Mouse (Mus musculus) gastrocnemius, postnatal 10 days (tissue): ENCODE data around the gene Gsg1. TPM values are rescaled to one million over a fixed set of nuclear protein-coding genes. Genes with fewer than 3 reads are reported as not detected.

Experiments
- DNase-seq: peaks from one replicate; pipeline ENCODE4 v3.0.0; 2021; ENCODE audit warnings: mixed read lengths
- total RNA-seq, 2 experiments: library from RNA; stranded (reverse); gene quantifications; 2 replicates each; pipeline ENCODE4 v1.2.3; 2021

Gsg1 gene
- total RNA-seq, 2 experiments from 2014 or later = 0.38 TPM; not detected in 1

- DNase-seq = no peak
Observed at GRCm38 (mm10) chr6:135205802-135206201, 48.3 kb downstream of the Gsg1 start.

- no peak for DNase-seq
Observed at GRCm38 (mm10) chr6:135204869-135205268, 49.3 kb downstream of the Gsg1 start.

GRCm38 (mm10) chr6:135203737-135204136, 50.4 kb downstream of the Gsg1 start:
- DNase-seq = no peak

GRCm38 (mm10) chr6:135202668-135203067, 51.5 kb downstream of the Gsg1 start:
- no peak for DNase-seq

GRCm38 (mm10) chr6:135200122-135200957, 53.8 kb downstream of the Gsg1 start:
- no peak for DNase-seq

GRCm38 (mm10) chr6:135198726-135199125, 55.4 kb downstream of the Gsg1 start:
- no peak for DNase-seq

- peak; percentile 83 for DNase-seq
Observed at GRCm38 (mm10) chr6:135197921-135198532, 56.1 kb downstream of the Gsg1 start, which contains the start of the genes Fam234b and Hebp1. Fam234b (plus strand) TSS chr6:135197977. Hebp1 (minus strand) TSS chr6:135198022.

GRCm38 (mm10) chr6:135197446-135197845, 56.7 kb downstream of the Gsg1 start:
- DNase-seq = no peak

GRCm38 (mm10) chr6:135196707-135197106, 57.4 kb downstream of the Gsg1 start:
- no peak for DNase-seq

- DNase-seq = no peak
Observed at GRCm38 (mm10) chr6:135194907-135195306, 59.2 kb downstream of the Gsg1 start.

- no peak for DNase-seq
Observed at GRCm38 (mm10) chr6:135193733-135194132, 60.4 kb downstream of the Gsg1 start.

- no peak for DNase-seq
Observed at GRCm38 (mm10) chr6:135192993-135193392, 61.2 kb downstream of the Gsg1 start.

GRCm38 (mm10) chr6:135191906-135192305, 62.2 kb downstream of the Gsg1 start:
- no peak for DNase-seq

- DNase-seq = no peak
Observed at GRCm38 (mm10) chr6:135190122-135190521, 64.0 kb downstream of the Gsg1 start.

GRCm38 (mm10) chr6:135188629-135189028, 65.5 kb downstream of the Gsg1 start:
- DNase-seq = no peak

Other genes starting within 250 kb of the Gsg1 start
- gene Ddx47, start 242.7 kb downstream of the Gsg1 start, total RNA-seq = 10 to 100 TPM; 33.1 to 33.5 TPM
- gene Gprc5a, start 188.7 kb downstream of the Gsg1 start, total RNA-seq = under 1 TPM; 0.56 to 0.66 TPM
- gene Gprc5d, start 136.1 kb downstream of the Gsg1 start, total RNA-seq = not detected
- gene Fam234b, start 56.4 kb downstream of the Gsg1 start, total RNA-seq = 1 to 10 TPM; 3.0 to 6.9 TPM
- 10 to 100 TPM; 11.5 to 16.8 TPM for gene Hebp1, start 56.3 kb downstream of the Gsg1 start, total RNA-seq
- gene Pbp2, start 56.1 kb upstream of the Gsg1 start, total RNA-seq = not detected
- 100 to 1,000 TPM; 145 to 163 TPM for gene Emp1, start 108.2 kb upstream of the Gsg1 start, total RNA-seq